Mouse (Mus musculus): ENCODE results near the gene Sphk1.

Sphk1 gene

DNA sequence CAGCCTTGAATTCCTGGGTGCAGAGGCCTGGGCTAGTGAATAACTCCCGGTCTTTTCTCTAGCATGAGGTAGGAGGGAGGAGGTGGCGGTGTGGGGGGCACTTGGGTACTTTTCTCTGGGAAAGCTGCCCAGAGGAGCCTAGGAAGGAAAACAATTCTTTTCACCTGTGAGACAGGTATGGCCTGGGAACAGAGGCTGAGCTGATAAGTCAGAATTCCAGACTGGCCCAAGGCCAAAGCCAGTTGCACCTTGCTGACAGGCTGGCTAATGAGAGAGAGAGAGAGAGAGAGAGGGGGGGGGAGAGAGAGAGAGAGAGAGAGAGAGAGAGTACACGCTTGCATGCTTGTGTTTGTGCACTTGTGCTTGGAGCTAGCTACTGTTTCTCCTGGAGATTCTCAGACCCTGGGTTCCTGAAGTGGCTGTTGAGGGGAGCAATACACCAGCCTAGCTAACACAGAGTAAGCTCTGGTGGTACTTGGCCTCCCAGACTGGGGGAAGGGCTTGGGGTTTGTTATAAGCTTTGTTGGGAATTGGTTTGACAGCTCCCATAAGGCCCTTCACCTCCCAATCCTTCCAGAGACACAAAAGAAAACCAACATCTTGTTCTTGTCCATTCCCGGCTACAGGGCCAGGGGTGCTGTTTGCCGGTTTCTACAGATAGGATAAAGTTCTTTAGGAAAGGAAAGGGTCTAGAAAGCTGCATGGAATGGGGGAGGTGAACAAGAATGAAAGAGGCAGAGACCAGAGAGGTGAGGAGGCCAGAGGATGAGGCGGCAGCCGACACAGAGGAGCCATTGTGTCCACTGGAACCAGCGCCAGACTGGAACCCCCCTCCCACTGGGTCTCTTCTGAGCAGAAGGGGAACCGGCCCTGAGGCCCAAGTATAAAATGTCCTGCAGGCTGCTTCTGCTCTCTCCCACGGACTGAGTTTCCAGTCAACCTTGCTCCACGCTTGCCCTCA is at the start of gene Sphk1:
Gene Sphk1 (plus strand): TSS at position 739 of the 961 bp plus-strand sequence.
- Histone ChIP-seq H3K36me3 (ENCODE audit: insufficient read depth, low read length) (no peaks in the 10 kb centered on the region), H3K9me3 (ENCODE audit: low read length) (no peaks in the 10 kb centered on the region), H3K4me3 (replicated peaks; ENCODE audit: low read length) (peak within 1 kb of the TSS; percentile 83), H3K27me3 (ENCODE audit: insufficient read depth, low read length) (peaks cover 91% of the 10 kb centered on the region), H3K4me1 (replicated peaks; ENCODE audit: low read depth, low read length) (peaks cover 55% of the 10 kb centered on the region)
- TF ChIP-seq CTCF (conservative IDR thresholded peaks at IDR 0.05; ENCODE audit: low read length) (no peak), NANOG (IDR thresholded peaks at IDR 0.05; ENCODE audit: borderline replicate concordance, low read length) (no peak), POU5F1 (IDR thresholded peaks at IDR 0.05; ENCODE audit: borderline replicate concordance, low read length) (no peak)

DNA sequence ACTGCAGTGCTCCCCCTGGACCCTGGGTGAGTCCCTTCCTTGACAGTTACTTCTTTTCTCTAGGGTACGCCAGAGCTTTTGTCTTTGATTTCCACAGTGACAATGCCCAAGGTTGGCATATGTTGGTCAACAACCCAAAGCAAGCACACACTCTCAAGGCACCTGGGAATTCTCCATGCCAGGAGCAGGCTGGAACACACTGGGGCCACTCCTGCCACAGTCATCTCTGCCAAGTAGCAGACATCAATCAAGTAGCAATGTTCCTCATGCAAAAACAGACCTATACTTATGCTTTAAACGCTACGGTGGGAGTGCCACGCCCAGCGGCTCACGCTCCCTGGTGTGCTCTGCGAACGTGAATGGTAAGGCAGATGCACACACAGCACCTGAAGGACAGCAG is 49.8 kb upstream of the Sphk1 start:
- TF ChIP-seq POU5F1 (IDR thresholded peaks at IDR 0.05; ENCODE audit: borderline replicate concordance, low read length) (no peak), CTCF (conservative IDR thresholded peaks at IDR 0.05; ENCODE audit: low read length) (no peak), NANOG (IDR thresholded peaks at IDR 0.05; ENCODE audit: borderline replicate concordance, low read length) (no peak)
- Histone ChIP-seq H3K9me3 (ENCODE audit: low read length) (no peaks in the 10 kb centered on the region), H3K4me3 (replicated peaks; ENCODE audit: low read length) (no peak overlapping the region), H3K36me3 (ENCODE audit: insufficient read depth, low read length) (peaks cover 96% of the 10 kb centered on the region), H3K4me1 (replicated peaks; ENCODE audit: low read depth, low read length) (peaks cover 77% of the 10 kb centered on the region), H3K27me3 (ENCODE audit: insufficient read depth, low read length) (no peaks in the 10 kb centered on the region)

DNA sequence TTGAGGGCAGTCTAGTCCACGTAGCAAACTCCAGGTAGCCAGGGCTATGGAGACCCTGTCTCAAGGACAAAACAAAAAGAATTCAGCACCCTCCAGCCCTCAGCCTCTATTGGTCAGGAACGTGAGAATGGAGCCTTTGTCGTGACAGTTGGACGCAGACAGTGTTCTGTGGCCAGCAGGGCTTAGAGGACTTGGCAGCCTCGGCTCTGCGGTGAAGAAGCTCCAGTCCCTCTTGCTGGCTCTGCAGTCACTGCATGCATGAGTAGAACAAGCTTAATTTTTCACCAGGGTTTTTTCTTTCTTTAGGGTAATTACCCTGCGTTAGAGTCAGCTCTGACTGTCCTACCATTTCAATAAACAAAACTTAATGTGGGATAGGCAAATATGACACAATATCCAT is 48.9 kb upstream of the Sphk1 start:
- no peak overlapping the region for H3K4me3 ChIP-seq (replicated peaks; ENCODE audit: low read length)

DNA sequence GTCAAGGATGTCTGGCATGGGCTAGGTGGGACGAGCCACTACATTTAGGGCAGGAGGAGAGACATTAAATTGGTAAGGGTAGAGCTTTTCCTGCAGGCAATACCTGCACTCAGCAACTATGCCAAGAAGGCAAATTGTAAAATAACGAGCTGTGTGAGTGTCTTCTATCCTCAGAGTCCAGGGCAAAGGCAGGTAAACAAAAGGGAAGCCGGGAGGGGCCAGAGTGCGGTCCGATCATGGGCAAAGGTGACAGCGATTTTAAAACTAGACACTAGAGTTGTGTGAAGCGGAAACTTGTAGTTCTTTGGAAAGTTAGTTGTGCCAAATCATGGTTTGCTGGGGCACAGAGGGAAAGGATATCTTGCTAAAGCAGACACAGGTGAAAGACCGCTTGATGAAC is 46.5 kb upstream of the Sphk1 start:
- Histone ChIP-seq H3K4me1 (replicated peaks; ENCODE audit: low read depth, low read length) (peaks cover 81% of the 10 kb centered on the region), H3K9me3 (ENCODE audit: low read length) (no peaks in the 10 kb centered on the region), H3K36me3 (ENCODE audit: insufficient read depth, low read length) (peaks cover 86% of the 10 kb centered on the region), H3K27me3 (ENCODE audit: insufficient read depth, low read length) (no peaks in the 10 kb centered on the region), H3K4me3 (replicated peaks; ENCODE audit: low read length) (no peak overlapping the region)
- TF ChIP-seq POU5F1 (IDR thresholded peaks at IDR 0.05; ENCODE audit: borderline replicate concordance, low read length) (no peak), CTCF (conservative IDR thresholded peaks at IDR 0.05; ENCODE audit: low read length) (no peak), NANOG (IDR thresholded peaks at IDR 0.05; ENCODE audit: borderline replicate concordance, low read length) (no peak)

More for the DNA sequence above, 48.9 kb upstream of the Sphk1 start:
- H3K36me3 ChIP-seq (ENCODE audit: insufficient read depth, low read length) = peaks cover 96% of the 10 kb centered on the region
- peaks cover 77% of the 10 kb centered on the region for H3K4me1 ChIP-seq (replicated peaks; ENCODE audit: low read depth, low read length)
- TF ChIP-seq POU5F1 (IDR thresholded peaks at IDR 0.05; ENCODE audit: borderline replicate concordance, low read length) = no peak
- H3K27me3 ChIP-seq (ENCODE audit: insufficient read depth, low read length) = no peaks in the 10 kb centered on the region
- no peaks in the 10 kb centered on the region for H3K9me3 ChIP-seq (ENCODE audit: low read length)

DNA sequence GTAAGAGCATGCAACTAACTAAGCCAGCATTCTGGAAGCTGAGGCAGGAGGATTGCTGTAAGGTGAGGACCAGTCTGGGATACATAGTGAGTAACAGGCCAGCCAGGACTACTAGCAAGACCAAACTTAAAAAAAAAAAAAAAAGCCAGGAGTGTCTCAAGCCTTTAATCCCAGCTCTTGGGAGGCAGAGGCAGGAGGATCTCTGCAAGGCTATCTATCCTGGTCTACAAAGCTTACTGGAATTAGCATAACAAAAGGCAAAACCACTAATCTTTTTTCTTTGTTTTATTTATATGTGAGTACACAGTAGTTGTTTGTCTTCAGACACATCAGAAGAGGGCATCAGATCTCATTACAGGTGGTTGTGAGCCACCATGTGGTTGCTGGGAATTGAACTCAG is 42.5 kb upstream of the Sphk1 start:
- TF ChIP-seq POU5F1 (IDR thresholded peaks at IDR 0.05; ENCODE audit: borderline replicate concordance, low read length) (peak; percentile 48; the same call in 1 of the 2 replicates), CTCF (conservative IDR thresholded peaks at IDR 0.05; ENCODE audit: low read length) (no peak), NANOG (IDR thresholded peaks at IDR 0.05; ENCODE audit: borderline replicate concordance, low read length) (no peak)
- Histone ChIP-seq H3K9me3 (ENCODE audit: low read length) (no peaks in the 10 kb centered on the region), H3K27me3 (ENCODE audit: insufficient read depth, low read length) (no peaks in the 10 kb centered on the region), H3K4me1 (replicated peaks; ENCODE audit: low read depth, low read length) (peaks cover 66% of the 10 kb centered on the region), H3K4me3 (replicated peaks; ENCODE audit: low read length) (no peak overlapping the region), H3K36me3 (ENCODE audit: insufficient read depth, low read length) (peaks cover 48% of the 10 kb centered on the region)

DNA sequence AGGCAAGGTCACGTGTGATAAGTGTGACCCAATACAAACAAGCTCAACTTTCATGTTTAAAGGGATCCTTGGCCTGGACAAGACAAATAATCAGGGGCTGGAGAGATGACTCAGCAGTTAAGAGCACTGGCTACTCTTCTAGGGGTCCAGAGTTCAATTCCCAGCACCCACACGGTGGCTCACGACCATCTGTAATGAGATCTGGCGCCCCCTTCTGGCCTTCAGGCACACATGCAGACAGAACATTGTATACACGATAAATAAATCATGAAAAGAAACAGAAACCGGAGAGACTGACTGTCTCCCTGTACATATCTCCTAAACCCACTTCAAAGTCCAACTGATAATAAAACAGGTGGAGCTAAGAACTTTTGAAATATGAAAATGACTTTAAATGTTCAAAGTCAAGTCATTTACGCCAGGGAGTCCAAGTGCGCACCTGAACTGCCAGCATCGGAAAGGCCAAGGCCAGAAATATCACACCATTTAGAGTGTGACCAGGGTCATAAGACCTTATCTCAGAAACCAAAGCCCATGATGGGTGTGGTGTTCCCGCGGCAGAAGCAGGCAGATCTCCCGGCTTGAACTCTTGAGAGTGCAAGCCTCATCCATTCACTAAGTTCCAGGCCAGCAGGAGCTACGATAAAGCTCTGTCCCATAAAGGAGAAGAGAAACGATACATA is 41.9 kb upstream of the Sphk1 start:
- H3K9me3 ChIP-seq (ENCODE audit: low read length) = no peaks in the 10 kb centered on the region
- H3K27me3 ChIP-seq (ENCODE audit: insufficient read depth, low read length) = no peaks in the 10 kb centered on the region
- peak overlapping the region; percentile 99 for H3K4me3 ChIP-seq (replicated peaks; ENCODE audit: low read length)
- TF ChIP-seq CTCF (conservative IDR thresholded peaks at IDR 0.05; ENCODE audit: low read length) = peak; percentile 87
- no peak for TF ChIP-seq POU5F1 (IDR thresholded peaks at IDR 0.05; ENCODE audit: borderline replicate concordance, low read length)
- H3K4me1 ChIP-seq (replicated peaks; ENCODE audit: low read depth, low read length) = peaks cover 67% of the 10 kb centered on the region
- peaks cover 42% of the 10 kb centered on the region for H3K36me3 ChIP-seq (ENCODE audit: insufficient read depth, low read length)

DNA sequence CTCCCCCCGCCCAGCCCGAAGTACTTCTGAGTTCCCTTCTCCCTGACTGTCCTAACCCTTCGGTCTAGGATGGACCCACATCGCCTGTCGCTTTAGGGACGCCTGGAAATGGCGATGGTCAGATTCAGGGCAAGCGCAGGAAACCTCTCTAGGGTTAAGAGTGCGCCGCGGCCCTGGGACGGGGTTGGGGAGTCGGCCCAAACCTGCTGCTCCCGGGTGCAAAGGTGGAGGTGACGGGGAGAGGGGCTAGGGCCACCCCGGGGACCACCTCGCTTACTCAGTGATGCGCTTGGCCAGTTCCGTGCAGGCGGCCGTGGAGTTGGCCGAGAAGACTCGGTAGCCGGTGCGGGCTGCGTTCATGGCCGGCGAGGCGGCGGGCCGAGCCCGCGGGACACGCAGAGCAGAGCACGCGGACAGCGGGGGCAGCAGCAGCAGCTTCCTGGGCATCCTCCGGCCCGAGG is 40.9 kb upstream of the Sphk1 start:
- Histone ChIP-seq H3K9me3 (ENCODE audit: low read length) (no peaks in the 10 kb centered on the region), H3K4me3 (replicated peaks; ENCODE audit: low read length) (peak overlapping the region; percentile 99), H3K27me3 (ENCODE audit: insufficient read depth, low read length) (no peaks in the 10 kb centered on the region), H3K36me3 (ENCODE audit: insufficient read depth, low read length) (peaks cover 34% of the 10 kb centered on the region), H3K4me1 (replicated peaks; ENCODE audit: low read depth, low read length) (peaks cover 68% of the 10 kb centered on the region)
- no peak for TF ChIP-seq POU5F1 (IDR thresholded peaks at IDR 0.05; ENCODE audit: borderline replicate concordance, low read length)
- TF ChIP-seq NANOG (IDR thresholded peaks at IDR 0.05; ENCODE audit: borderline replicate concordance, low read length) = no peak
- TF ChIP-seq CTCF (conservative IDR thresholded peaks at IDR 0.05; ENCODE audit: low read length) = no peak

DNA sequence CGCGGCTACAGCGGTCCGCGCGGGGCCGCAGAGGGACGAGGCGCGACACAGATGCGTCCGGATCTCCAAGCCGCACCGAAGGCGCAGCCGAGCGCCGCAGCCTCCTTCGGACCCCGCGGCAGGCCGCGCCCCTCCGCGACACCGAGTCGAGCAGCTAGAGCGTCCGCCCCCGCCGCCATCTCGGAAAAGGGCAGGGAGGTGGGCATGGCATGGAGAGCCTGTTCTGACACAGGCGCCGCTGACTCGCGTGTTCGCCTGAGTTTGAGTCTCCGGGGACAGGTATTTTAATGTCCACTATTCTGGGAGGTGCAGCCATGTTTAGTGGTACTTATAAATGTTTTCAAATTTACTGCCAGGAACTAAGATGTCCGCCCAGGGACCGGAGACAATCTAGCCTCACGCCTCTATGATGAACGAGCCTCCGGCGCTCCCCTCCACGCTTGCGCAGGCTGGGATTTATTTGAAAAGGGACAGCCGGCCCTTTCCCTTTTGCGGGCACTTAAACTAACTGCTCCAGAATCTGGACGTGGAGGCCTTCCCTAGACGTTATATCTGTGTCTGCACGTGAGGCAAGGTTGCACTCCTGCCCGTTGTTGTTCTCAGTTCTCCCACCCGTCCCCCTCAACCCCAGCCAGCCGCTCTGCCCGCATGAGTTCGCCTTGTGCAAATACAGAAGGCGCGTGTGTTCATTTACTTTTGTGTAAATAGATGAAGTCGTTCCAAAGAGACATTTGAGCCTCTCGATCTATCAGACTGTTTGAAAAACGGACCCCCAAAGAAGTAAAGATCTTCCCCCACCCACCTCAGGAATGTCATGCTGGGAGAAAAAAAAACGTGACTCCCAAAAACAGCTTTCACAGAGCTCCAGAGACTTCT is 40.3 kb upstream of the Sphk1 start:
- peak overlapping the region; percentile 99 for H3K4me3 ChIP-seq (replicated peaks; ENCODE audit: low read length)
- no peaks in the 10 kb centered on the region for H3K9me3 ChIP-seq (ENCODE audit: low read length)
- peaks cover 27% of the 10 kb centered on the region for H3K36me3 ChIP-seq (ENCODE audit: insufficient read depth, low read length)
- TF ChIP-seq NANOG (IDR thresholded peaks at IDR 0.05; ENCODE audit: borderline replicate concordance, low read length) (no peak), POU5F1 (IDR thresholded peaks at IDR 0.05; ENCODE audit: borderline replicate concordance, low read length) (no peak), CTCF (conservative IDR thresholded peaks at IDR 0.05; ENCODE audit: low read length) (no peak)
- no peaks in the 10 kb centered on the region for H3K27me3 ChIP-seq (ENCODE audit: insufficient read depth, low read length)
- peaks cover 69% of the 10 kb centered on the region for H3K4me1 ChIP-seq (replicated peaks; ENCODE audit: low read depth, low read length)

Measured in E14TG2a.4 (cell line).